Mouse (Mus musculus) limb, embryonic 11.5 days (tissue): ENCODE data around the gene Lasp1. TPM values are rescaled to one million over a fixed set of nuclear protein-coding genes. Genes with fewer than 3 reads are reported as not detected.

Experiments used
- ATAC-seq: fragments of 200-750 bp; cut with Nextera tagmentation; 2 replicates; pipeline ENCODE4 v1.8.0; 2017; ENCODE audit warnings: low read depth; ENCODE audit not compliant: insufficient number of reproducible peaks, low FRiP score, low TSS enrichment
- DNase-seq: peaks from one replicate; pipeline ENCODE4 v3.0.0-alpha.2; 2015; ENCODE audit warnings: low spot score
- H3K27ac ChIP-seq: fragments of 300-500 bp; sonication (generic); replicated peaks from 2 replicates; pipeline ENCODE4 v1.5.1; 2014; ENCODE audit warnings: low read depth, mild to moderate bottlenecking, low read length
- H3K27me3 ChIP-seq: fragments of 300-500 bp; sonication (generic); 2 replicates; pipeline ENCODE4 v1.6.1; 2014; ENCODE audit warnings: mild to moderate bottlenecking, low read length, mixed read lengths; ENCODE audit not compliant: control insufficient read depth, insufficient read depth
- H3K36me3 ChIP-seq: fragments of 300-500 bp; sonication (generic); 2 replicates; pipeline ENCODE4 v1.6.1; 2014; ENCODE audit warnings: mild to moderate bottlenecking, low read length, moderate library complexity, mixed read lengths; ENCODE audit not compliant: control insufficient read depth, insufficient read depth
- H3K4me1 ChIP-seq: fragments of 300-500 bp; sonication (generic); 2 replicates; pipeline ENCODE4 v1.6.1; 2014; ENCODE audit warnings: low read length, mixed read lengths; ENCODE audit not compliant: control insufficient read depth, insufficient read depth
- H3K4me2 ChIP-seq: fragments of 300-500 bp; sonication (generic); 2 replicates; pipeline ENCODE4 v1.6.1; 2014; ENCODE audit warnings: low read depth, mild to moderate bottlenecking, moderate library complexity; ENCODE audit not compliant: severe bottlenecking
- H3K4me3 ChIP-seq: fragments of 300-500 bp; sonication (generic); 2 replicates; pipeline ENCODE4 v1.5.1; 2014; ENCODE audit warnings: low read depth, low read length
- H3K9ac ChIP-seq: fragments of 300-500 bp; sonication (generic); 2 replicates; pipeline ENCODE4 v1.6.1; 2014; ENCODE audit warnings: mild to moderate bottlenecking, low read length
- H3K9me3 ChIP-seq: fragments of 300-500 bp; sonication (generic); 2 replicates; pipeline ENCODE4 v1.6.1; 2016; ENCODE audit warnings: low read length; ENCODE audit not compliant: control insufficient read depth
- WGBS: fragments of 180-500 bp; shearing (Covaris S2); extraction: QIAGEN DNeasy Blood & Tissue Kit; methylation state at CpG from one replicate; pipeline ENCODE4 v1.1.7; 2014; 5-methylcytosine and 5-hydroxymethylcytosine counted together
- polyA plus RNA-seq: library from polyadenylated mRNA; unstranded; fragments of >200 nt; fragmentation: Nextera tagmentation; extraction: Ambion mirVana; gene quantifications from 2 replicates; pipeline ENCODE4 v1.2.1, GENCODE M21; 2014

Lasp1 gene
- polyA plus RNA-seq, 1 experiment from 2014 or later: 79.9 TPM

DNA sequence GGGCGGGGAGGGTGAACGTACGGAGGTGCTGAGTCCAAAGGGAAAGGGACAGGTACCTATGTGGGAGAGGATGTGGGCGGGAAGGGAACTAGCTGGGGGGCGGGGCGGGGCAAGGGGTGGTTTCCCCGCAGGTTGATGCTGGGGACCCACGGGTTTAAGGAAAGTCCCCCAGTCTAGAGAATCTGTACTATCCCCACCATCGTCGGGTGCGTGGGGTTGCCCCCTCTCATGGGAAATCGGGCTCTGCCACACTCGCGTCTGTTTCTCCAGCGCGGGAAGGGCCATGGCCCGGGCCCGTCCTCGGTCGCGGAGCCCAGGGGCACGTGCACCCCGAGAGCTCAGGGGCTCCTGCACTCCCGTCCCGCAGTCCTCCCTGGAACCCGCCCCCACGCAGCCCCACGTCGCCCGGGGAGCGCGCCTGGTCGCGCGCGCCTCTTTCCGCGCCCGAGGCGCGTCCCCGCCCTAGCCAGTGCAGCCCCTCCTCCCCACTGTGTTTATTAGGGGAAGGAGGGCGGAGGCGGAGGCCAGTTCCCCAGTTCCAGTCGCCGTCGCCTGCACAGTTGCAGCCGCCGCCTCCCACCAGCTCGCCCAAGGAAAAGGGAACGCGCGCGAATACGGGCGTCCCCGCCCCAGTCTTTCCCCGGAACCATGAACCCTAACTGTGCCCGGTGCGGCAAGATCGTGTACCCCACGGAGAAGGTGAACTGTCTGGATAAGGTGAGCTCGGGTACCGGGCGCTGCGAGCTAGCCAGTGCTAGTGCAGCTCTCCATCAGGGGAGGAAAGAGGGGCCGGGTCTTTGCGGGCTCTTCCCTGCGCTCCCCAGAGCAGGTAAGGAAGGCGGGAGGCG, 570 bp downstream of the Lasp1 start:
- Histone ChIP-seq H3K4me3 (peak overlapping the region; percentile 95), H3K27me3 (no peaks in the 10 kb centered on the region), H3K36me3 (no peaks in the 10 kb centered on the region), H3K9ac (peak overlapping the region; percentile 91), H3K4me2 (peak overlapping the region; percentile 85), H3K4me1 (peaks cover 24% of the 10 kb centered on the region), H3K27ac (peak overlapping the region; percentile 96), H3K9me3 (no peaks in the 10 kb centered on the region)
- ATAC-seq (peak; percentile 70), DNase-seq (peak; percentile 89)
- WGBS: 0% methylated on average over 71 of the region's 71 CpGs

GRCm38 (mm10) chr11:97799994-97800690, 1.3 kb downstream of the Lasp1 start:
- H3K4me1 ChIP-seq: peaks cover 31% of the 10 kb centered on the region
- peak; percentile 80 for DNase-seq
- H3K4me2 ChIP-seq: peak overlapping the region; percentile 85
- peak overlapping the region; percentile 96 for H3K27ac ChIP-seq
- peak; percentile 49; the same call in 1 of the 2 replicates for ATAC-seq
- H3K9me3 ChIP-seq: no peaks in the 10 kb centered on the region
- no peaks in the 10 kb centered on the region for H3K27me3 ChIP-seq
- peak overlapping the region; percentile 91 for H3K9ac ChIP-seq
- H3K36me3 ChIP-seq: no peaks in the 10 kb centered on the region
- under 1% methylated on average over 20 of the region's 43 CpGs for WGBS
- H3K4me3 ChIP-seq: peak overlapping the region; percentile 95

DNA sequence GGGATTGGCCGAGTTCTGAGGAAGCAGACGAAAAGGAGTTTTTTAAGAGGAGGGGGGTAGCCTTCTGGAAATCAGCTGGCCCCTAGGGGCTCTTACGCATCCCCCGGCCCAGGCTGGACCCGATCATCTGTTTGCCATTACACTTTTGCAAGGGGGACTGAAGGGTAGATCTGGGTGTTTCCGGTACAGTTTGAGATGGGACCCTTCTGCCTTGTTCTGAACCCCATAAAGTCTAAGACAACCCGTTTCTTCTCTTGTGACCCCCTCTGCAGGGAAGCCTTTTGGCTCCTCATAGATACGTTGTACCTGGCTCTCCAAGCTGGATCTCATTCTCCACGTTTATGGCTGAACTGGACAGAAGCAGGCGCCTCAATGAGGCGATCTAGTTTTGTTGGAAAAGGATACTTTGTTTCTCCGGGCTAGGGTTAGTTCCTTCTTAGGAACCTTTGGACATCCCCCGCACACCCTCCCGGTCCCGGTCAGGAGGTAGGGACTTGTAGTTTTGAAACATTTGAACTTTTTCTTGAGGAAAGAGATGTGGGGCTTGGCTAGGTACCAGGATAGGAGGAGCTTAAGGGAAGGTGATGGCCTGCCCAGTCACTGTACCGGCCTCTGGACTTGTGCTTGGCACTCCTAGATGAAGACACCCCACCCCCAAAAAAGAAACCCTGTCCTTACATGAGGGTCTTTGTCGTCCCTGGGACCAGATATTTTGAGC, 2.0 kb downstream of the Lasp1 start:
- 5% methylated on average over 17 of the region's 17 CpGs for WGBS
- DNase-seq: no peak
- Histone ChIP-seq H3K4me2 (peak overlapping the region; percentile 85), H3K27me3 (no peaks in the 10 kb centered on the region), H3K4me3 (peak overlapping the region; percentile 95), H3K9ac (peak overlapping the region; percentile 91), H3K4me1 (peaks cover 38% of the 10 kb centered on the region), H3K36me3 (no peaks in the 10 kb centered on the region), H3K27ac (peak overlapping the region; percentile 96), H3K9me3 (no peaks in the 10 kb centered on the region)
- no peak for ATAC-seq

GRCm38 (mm10) chr11:97801409-97802193, 2.8 kb downstream of the Lasp1 start:
- peak overlapping the region; percentile 95 for H3K4me3 ChIP-seq
- H3K4me2 ChIP-seq: peak overlapping the region; percentile 85
- H3K27ac ChIP-seq: peak overlapping the region; percentile 96
- DNase-seq (peak; percentile 53), ATAC-seq (no peak)
- no peaks in the 10 kb centered on the region for H3K9me3 ChIP-seq
- no peaks in the 10 kb centered on the region for H3K36me3 ChIP-seq
- H3K4me1 ChIP-seq: peaks cover 46% of the 10 kb centered on the region
- 25% methylated on average over 8 of the region's 8 CpGs for WGBS
- no peaks in the 10 kb centered on the region for H3K27me3 ChIP-seq
- peak overlapping the region; percentile 91 for H3K9ac ChIP-seq

DNA sequence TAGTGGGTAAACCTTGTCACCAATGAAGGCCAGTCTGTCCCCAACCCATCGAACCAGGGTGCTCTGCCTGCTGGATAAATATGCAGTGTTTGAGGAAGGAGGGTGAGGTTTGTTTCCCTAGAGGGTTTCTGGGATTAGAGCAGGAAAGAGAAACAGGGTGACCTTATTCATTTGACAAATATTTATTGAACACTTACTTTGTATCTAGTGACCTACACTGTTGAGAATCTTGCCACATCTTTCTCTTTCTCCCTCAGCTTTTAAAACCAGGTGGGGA, 3.3 kb downstream of the Lasp1 start:
- H3K9me3 ChIP-seq: no peaks in the 10 kb centered on the region
- peaks cover 46% of the 10 kb centered on the region for H3K4me1 ChIP-seq
- peaks cover 3% of the 10 kb centered on the region; the same call in 1 of the 2 replicates for H3K36me3 ChIP-seq
- no peak overlapping the region for H3K4me3 ChIP-seq
- H3K4me2 ChIP-seq: peak overlapping the region; percentile 85
- DNase-seq: no peak
- ATAC-seq: no peak
- H3K9ac ChIP-seq: no peak overlapping the region
- WGBS: 33% methylated on average over 1 of the region's 1 CpGs
- H3K27ac ChIP-seq: no peak overlapping the region
- H3K27me3 ChIP-seq: no peaks in the 10 kb centered on the region

- Histone ChIP-seq H3K4me2 (no peak overlapping the region), H3K36me3 (peaks cover 3% of the 10 kb centered on the region; the same call in 1 of the 2 replicates), H3K4me3 (no peak overlapping the region), H3K27ac (0 out of 2 replicates have a peak overlapping the region, but pooled peaks have one; percentile 8), H3K4me1 (peaks cover 46% of the 10 kb centered on the region), H3K27me3 (no peaks in the 10 kb centered on the region), H3K9me3 (no peaks in the 10 kb centered on the region), H3K9ac (no peak overlapping the region)
- ATAC-seq: no peak
- WGBS: 55% methylated on average over 6 of the region's 6 CpGs
- no peak for DNase-seq
These were observed 3.7 kb downstream of the Lasp1 start for GRCm38 (mm10) chr11:97802495-97802894.

DNA sequence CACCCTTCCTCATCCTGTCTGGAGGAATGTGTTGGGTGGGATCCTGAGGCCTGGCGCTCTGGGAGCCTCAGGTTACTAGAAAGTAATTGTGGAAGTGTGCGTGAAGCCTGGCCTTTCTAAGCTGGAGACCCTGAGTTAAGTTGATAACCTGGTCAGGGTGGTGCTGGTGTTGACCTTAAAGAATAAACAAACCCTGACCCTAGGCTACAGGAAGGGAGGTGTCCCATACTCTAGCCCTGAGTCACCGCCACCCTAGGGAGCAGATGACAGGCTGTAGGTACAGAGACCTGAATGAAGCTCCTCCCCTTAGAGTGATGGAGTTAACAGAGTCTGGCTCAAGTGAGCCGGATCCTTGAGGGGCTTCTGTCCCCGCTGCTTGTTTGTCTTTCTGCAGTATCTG, 5.0 kb downstream of the Lasp1 start:
- no peaks in the 10 kb centered on the region for H3K9me3 ChIP-seq
- WGBS: 79% methylated on average over 5 of the region's 5 CpGs
- H3K4me3 ChIP-seq: no peak overlapping the region
- no peak overlapping the region for H3K4me2 ChIP-seq
- ATAC-seq: no peak
- H3K27me3 ChIP-seq: no peaks in the 10 kb centered on the region
- no peak overlapping the region for H3K27ac ChIP-seq
- peaks cover 56% of the 10 kb centered on the region for H3K4me1 ChIP-seq
- DNase-seq: no peak
- H3K36me3 ChIP-seq: peaks cover 3% of the 10 kb centered on the region
- no peak overlapping the region for H3K9ac ChIP-seq
